ENCODE assay signal across 8 mouse cellular contexts in genomic region chr13:69534654-69535551, GRCm38 (mm10). TPM values are rescaled to one million over a fixed set of nuclear protein-coding genes. Genes with fewer than 3 reads are reported as not detected.
DNase-seq lines count a peak whose midpoint lies in the region; ATAC-seq and TF ChIP-seq lines count a peak whose summit lies in the region.

No protein-coding gene starts in this region.

- H3K27ac ChIP-seq in embryonic facial prominence, embryonic 13.5 days = peak overlapping the region; percentile 93
- peak overlapping the region; percentile 92 for H3K27ac ChIP-seq in heart, adult 2 months
- peak overlapping the region; percentile 95 for H3K27ac ChIP-seq in limb, embryonic 13.5 days
- H3K27ac ChIP-seq in midbrain, embryonic 16.5 days (ENCODE audit: low read length) = peak overlapping the region; percentile 97

- 0 out of 2 replicates have a peak, but pooled peaks have one; percentile 13 for TF ChIP-seq CTCF in heart, adult 2 months (IDR thresholded peaks at IDR 0.05)

- H3K9me3 ChIP-seq in embryonic facial prominence, embryonic 13.5 days = no peaks in the 10 kb centered on the region
- no peaks in the 10 kb centered on the region for H3K9me3 ChIP-seq in limb, embryonic 13.5 days
- H3K9me3 ChIP-seq in midbrain, embryonic 16.5 days (replicated peaks; ENCODE audit: control insufficient read depth, low read length, poor library complexity, severe bottlenecking) = no peaks in the 10 kb centered on the region

- ATAC-seq in embryonic facial prominence, embryonic 13.5 days (ENCODE audit: insufficient number of reproducible peaks, insufficient read depth, low FRiP score, low TSS enrichment, low read depth) = peak; percentile 95
- ATAC-seq in limb, embryonic 13.5 days (ENCODE audit: low FRiP score, low read depth) = peak; percentile 97
- ATAC-seq in midbrain, embryonic 16.5 days = peak; percentile 94

- TF ChIP-seq POLR2A in heart, adult 2 months (IDR thresholded peaks at IDR 0.05; ENCODE audit: insufficient read depth, low read depth, low read length) = peak; percentile 73

- H3K4me1 ChIP-seq in embryonic facial prominence, embryonic 13.5 days = peaks cover 55% of the 10 kb centered on the region
- H3K4me1 ChIP-seq in heart, adult 2 months (ENCODE audit: control insufficient read depth, insufficient read depth, low read length) = peaks cover 15% of the 10 kb centered on the region
- H3K4me1 ChIP-seq in limb, embryonic 13.5 days = peaks cover 55% of the 10 kb centered on the region
- peaks cover 33% of the 10 kb centered on the region for H3K4me1 ChIP-seq in midbrain, embryonic 16.5 days (ENCODE audit: control insufficient read depth, insufficient read depth, low read length)

- H3K4me2 ChIP-seq in embryonic facial prominence, embryonic 13.5 days = peak overlapping the region; percentile 88
- H3K4me2 ChIP-seq in limb, embryonic 13.5 days (replicated peaks) = peak overlapping the region; percentile 85
- H3K4me2 ChIP-seq in midbrain, embryonic 16.5 days (ENCODE audit: low read length) = peak overlapping the region; percentile 75

- peak overlapping the region; percentile 93 for H3K9ac ChIP-seq in embryonic facial prominence, embryonic 13.5 days
- peak overlapping the region; percentile 92 for H3K9ac ChIP-seq in heart, adult 2 months (ENCODE audit: low read depth, low read length)
- H3K9ac ChIP-seq in limb, embryonic 13.5 days = peak overlapping the region; percentile 92
- peak overlapping the region; percentile 81 for H3K9ac ChIP-seq in midbrain, embryonic 16.5 days (ENCODE audit: low read depth, low read length)

- no peaks in the 10 kb centered on the region for H3K27me3 ChIP-seq in embryonic facial prominence, embryonic 13.5 days
- no peaks in the 10 kb centered on the region for H3K27me3 ChIP-seq in heart, adult 2 months (ENCODE audit: control insufficient read depth, insufficient read depth, low read length)
- no peaks in the 10 kb centered on the region for H3K27me3 ChIP-seq in limb, embryonic 13.5 days
- H3K27me3 ChIP-seq in midbrain, embryonic 16.5 days (ENCODE audit: control insufficient read depth, insufficient read depth, low read depth, low read length) = no peaks in the 10 kb centered on the region

- intact Hi-C loops in heart, adult 2 months (cut with DNase I) = loop anchor here (10.0 kb wide), 1 partner anchor 950 kb away; the partner anchor contains the start of genes Fastkd3 and Mtrr

- peaks cover 5% of the 10 kb centered on the region for H3K79me2 ChIP-seq in heart, adult 2 months (replicated peaks; ENCODE audit: control insufficient read depth, insufficient read depth, low read length)

- DNase-seq in 3134 (ENCODE audit: extremely low read depth, insufficient read length, low spot score) = peak; percentile 96
- DNase-seq in adrenal gland, postnatal 36 days = peak; percentile 99
- peak; percentile 97 to 99 for DNase-seq in heart, adult 2 months
- DNase-seq in kidney, adult 8-10 months = peak; percentile 97 to 98
- peak; percentile 94 to 98 for DNase-seq in spleen, postnatal 10 days (ENCODE audit: low spot score in 2 of 2)

- TF ChIP-seq EP300 in heart, adult 2 months (IDR thresholded peaks at IDR 0.05; ENCODE audit: insufficient read depth, low read depth, low read length) = peak; percentile 52; the same call in 1 of the 2 replicates

- H3K4me3 ChIP-seq in embryonic facial prominence, embryonic 13.5 days = peak overlapping the region; percentile 94
- peak overlapping the region; percentile 86 for H3K4me3 ChIP-seq in heart, adult 2 months
- H3K4me3 ChIP-seq in limb, embryonic 13.5 days = peak overlapping the region; percentile 95
- H3K4me3 ChIP-seq in midbrain, embryonic 16.5 days (ENCODE audit: low read depth, low read length) = peak overlapping the region; percentile 75

- peaks cover 8% of the 10 kb centered on the region for H3K36me3 ChIP-seq in embryonic facial prominence, embryonic 13.5 days
- H3K36me3 ChIP-seq in heart, adult 2 months (ENCODE audit: control insufficient read depth, insufficient read depth, low read length) = no peaks in the 10 kb centered on the region
- peaks cover 8% of the 10 kb centered on the region for H3K36me3 ChIP-seq in limb, embryonic 13.5 days
- H3K36me3 ChIP-seq in midbrain, embryonic 16.5 days (ENCODE audit: control insufficient read depth, insufficient read depth, low read length) = no peaks in the 10 kb centered on the region

- under 1% methylated on average over 86 of the region's 86 CpGs for WGBS in embryonic facial prominence, embryonic 13.5 days
- under 1% methylated on average over 84 of the region's 86 CpGs for WGBS in heart, adult 2 months
- WGBS in limb, embryonic 13.5 days = under 1% methylated on average over 71 of the region's 86 CpGs
- WGBS in midbrain, embryonic 16.5 days = under 1% methylated on average over 85 of the region's 86 CpGs

RNA-seq across cellular contexts. Expression of gene Tent4a, which starts 0.5 kb away (rescaled TPM):
- total RNA-seq in adrenal gland, postnatal 36 days (2021) = 10 to 100 TPM; 23.2 to 25.3 TPM
- 6.4 and 7.2 TPM in 2 replicates for polyA plus RNA-seq in embryonic facial prominence, embryonic 13.5 days (2015; fragmentation: Nextera tagmentation; extraction: Ambion mirVana)
- total RNA-seq in heart, adult 2 months (2021) = 10 to 100 TPM; 11.0 to 12.7 TPM
- 8.1 and 8.9 TPM in 2 replicates for polyA plus RNA-seq in heart, adult 2 months (2012; rRNA removed)
- 6.3 and 6.7 TPM in 2 replicates for polyA plus RNA-seq in limb, embryonic 13.5 days (2015; fragmentation: Nextera tagmentation; extraction: Ambion mirVana)
- 5.4 and 6.3 TPM in 2 replicates for polyA plus RNA-seq in midbrain, embryonic 16.5 days (2015; fragmentation: Nextera tagmentation; extraction: Ambion mirVana)

RNA-seq across cellular contexts. Expression of gene Nsun2, which starts 1.4 kb away (rescaled TPM):
- 10 to 100 TPM; 83.1 to 94.4 TPM for total RNA-seq in adrenal gland, postnatal 36 days (2021)
- 119 and 121 TPM in 2 replicates for polyA plus RNA-seq in embryonic facial prominence, embryonic 13.5 days (2015; fragmentation: Nextera tagmentation; extraction: Ambion mirVana)
- total RNA-seq in heart, adult 2 months (2021) = 10 to 100 TPM; 40.4 to 47.9 TPM
- polyA plus RNA-seq in heart, adult 2 months (2012; rRNA removed) = 29.3 and 53.3 TPM in 2 replicates
- polyA plus RNA-seq in limb, embryonic 13.5 days (2015; fragmentation: Nextera tagmentation; extraction: Ambion mirVana) = 120 and 125 TPM in 2 replicates
- polyA plus RNA-seq in midbrain, embryonic 16.5 days (2015; fragmentation: Nextera tagmentation; extraction: Ambion mirVana) = 67.9 and 70.2 TPM in 2 replicates

Comparison
In these comparisons a context has a peak if more than half of its experiments do, and no peak if none do; other contexts are left out.
1. Peak in every context shown above with its lines: DNase-seq, ATAC-seq, H3K4me3 ChIP-seq and H3K27ac ChIP-seq.